Mouse (Mus musculus): ENCODE results near the gene Anks1b. TPM values are rescaled to one million over a fixed set of nuclear protein-coding genes. Genes with fewer than 3 reads are reported as not detected.

The Anks1b gene
- polyA plus RNA-seq, 1 experiment from 2014 or later = 0.21 TPM

- TF ChIP-seq EP300 (IDR thresholded peaks at IDR 0.05) = no peak
- no peak for TF ChIP-seq CTCF (IDR thresholded peaks at IDR 0.05)
- Histone ChIP-seq H3K4me1 (ENCODE audit: insufficient read depth, low read depth, low read length) (no peaks in the 10 kb centered on the region), H3K27me3 (replicated peaks; ENCODE audit: insufficient read depth, low read length) (no peaks in the 10 kb centered on the region), H3K4me2 (replicated peaks; ENCODE audit: low read depth, low read length) (no peak overlapping the region), H3K27ac (ENCODE audit: low read length) (no peak overlapping the region), H3K9me3 (ENCODE audit: low read length) (no peaks in the 10 kb centered on the region), H3K36me3 (ENCODE audit: insufficient read depth, low read length) (peaks cover 18% of the 10 kb centered on the region), H3K9ac (replicated peaks; ENCODE audit: low read depth) (no peak overlapping the region), H3K4me3 (ENCODE audit: low read depth, low read length) (no peak overlapping the region)
- WGBS = 81% methylated on average over 6 of the region's 6 CpGs
- DNase-seq (ENCODE audit: low spot score) (no peak), ATAC-seq (no peak)
Observed at GRCm38 (mm10) chr10:90990340-90990739, 1117.0 kb downstream of the Anks1b start.

GRCm38 (mm10) chr10:90992237-90992636, 1118.9 kb downstream of the Anks1b start:
- Histone ChIP-seq H3K4me2 (replicated peaks; ENCODE audit: low read depth, low read length) (no peak overlapping the region), H3K4me1 (ENCODE audit: insufficient read depth, low read depth, low read length) (no peaks in the 10 kb centered on the region), H3K36me3 (ENCODE audit: insufficient read depth, low read length) (peaks cover 28% of the 10 kb centered on the region), H3K9me3 (ENCODE audit: low read length) (no peaks in the 10 kb centered on the region), H3K9ac (replicated peaks; ENCODE audit: low read depth) (no peak overlapping the region), H3K27me3 (replicated peaks; ENCODE audit: insufficient read depth, low read length) (no peaks in the 10 kb centered on the region), H3K27ac (ENCODE audit: low read length) (no peak overlapping the region), H3K4me3 (ENCODE audit: low read depth, low read length) (no peak overlapping the region)
- 89% methylated on average over 6 of the region's 6 CpGs for WGBS
- ATAC-seq (no peak), DNase-seq (ENCODE audit: low spot score) (no peak)
- TF ChIP-seq EP300 (IDR thresholded peaks at IDR 0.05) (no peak), CTCF (IDR thresholded peaks at IDR 0.05) (no peak)

- Histone ChIP-seq H3K4me3 (ENCODE audit: low read depth, low read length) (no peak overlapping the region), H3K27me3 (replicated peaks; ENCODE audit: insufficient read depth, low read length) (no peaks in the 10 kb centered on the region), H3K27ac (ENCODE audit: low read length) (no peak overlapping the region), H3K4me2 (replicated peaks; ENCODE audit: low read depth, low read length) (no peak overlapping the region), H3K36me3 (ENCODE audit: insufficient read depth, low read length) (peaks cover 25% of the 10 kb centered on the region), H3K9ac (replicated peaks; ENCODE audit: low read depth) (no peak overlapping the region), H3K9me3 (ENCODE audit: low read length) (no peaks in the 10 kb centered on the region), H3K4me1 (ENCODE audit: insufficient read depth, low read depth, low read length) (no peaks in the 10 kb centered on the region)
- 88% methylated on average over 5 of the region's 5 CpGs for WGBS
- no peak for ATAC-seq
- no peak for DNase-seq (ENCODE audit: low spot score)
- TF ChIP-seq CTCF (IDR thresholded peaks at IDR 0.05) (no peak), EP300 (IDR thresholded peaks at IDR 0.05) (no peak)
Observed at GRCm38 (mm10) chr10:90993869-90994268, 1120.6 kb downstream of the Anks1b start.

GRCm38 (mm10) chr10:90999899-91000298, 1126.6 kb downstream of the Anks1b start:
- H3K4me3 ChIP-seq (ENCODE audit: low read depth, low read length) = no peak overlapping the region
- DNase-seq (ENCODE audit: low spot score) (no peak), ATAC-seq (no peak)
- no peak overlapping the region for H3K4me2 ChIP-seq (replicated peaks; ENCODE audit: low read depth, low read length)
- TF ChIP-seq CTCF (IDR thresholded peaks at IDR 0.05) (no peak), EP300 (IDR thresholded peaks at IDR 0.05) (no peak)
- 72% methylated on average over 5 of the region's 5 CpGs for WGBS
- 0 out of 2 replicates have a peak, but pooled peaks cover 11% of the 10 kb centered on the region for H3K36me3 ChIP-seq (ENCODE audit: insufficient read depth, low read length)
- H3K9ac ChIP-seq (replicated peaks; ENCODE audit: low read depth) = no peak overlapping the region
- H3K4me1 ChIP-seq (ENCODE audit: insufficient read depth, low read depth, low read length) = no peaks in the 10 kb centered on the region
- H3K9me3 ChIP-seq (ENCODE audit: low read length) = no peaks in the 10 kb centered on the region
- H3K27ac ChIP-seq (ENCODE audit: low read length) = no peak overlapping the region
- no peaks in the 10 kb centered on the region for H3K27me3 ChIP-seq (replicated peaks; ENCODE audit: insufficient read depth, low read length)

- DNase-seq (ENCODE audit: low spot score) = peak; percentile 21
- 0 out of 2 replicates have a peak, but pooled peaks have one; percentile 16 for ATAC-seq
Observed at GRCm38 (mm10) chr10:91001421-91001820, 1128.1 kb downstream of the Anks1b start.

GRCm38 (mm10) chr10:91005858-91006538, 1132.7 kb downstream of the Anks1b start:
- Histone ChIP-seq H3K9me3 (ENCODE audit: low read length) (no peaks in the 10 kb centered on the region), H3K4me2 (replicated peaks; ENCODE audit: low read depth, low read length) (no peak overlapping the region), H3K27me3 (replicated peaks; ENCODE audit: insufficient read depth, low read length) (no peaks in the 10 kb centered on the region), H3K36me3 (ENCODE audit: insufficient read depth, low read length) (peaks cover 5% of the 10 kb centered on the region; the same call in 1 of the 2 replicates), H3K4me3 (ENCODE audit: low read depth, low read length) (no peak overlapping the region), H3K9ac (replicated peaks; ENCODE audit: low read depth) (no peak overlapping the region), H3K27ac (ENCODE audit: low read length) (no peak overlapping the region), H3K4me1 (ENCODE audit: insufficient read depth, low read depth, low read length) (no peaks in the 10 kb centered on the region)
- 55% methylated on average over 12 of the region's 12 CpGs for WGBS
- DNase-seq (ENCODE audit: low spot score) (no peak), ATAC-seq (no peak)
- TF ChIP-seq CTCF (IDR thresholded peaks at IDR 0.05) = no peak
- TF ChIP-seq EP300 (IDR thresholded peaks at IDR 0.05) = no peak

More at GRCm38 (mm10) chr10:91001421-91001820, 1128.1 kb downstream of the Anks1b start:
- no peak for TF ChIP-seq CTCF (IDR thresholded peaks at IDR 0.05)
- TF ChIP-seq EP300 (IDR thresholded peaks at IDR 0.05) = no peak
- Histone ChIP-seq H3K9me3 (ENCODE audit: low read length) (no peaks in the 10 kb centered on the region), H3K27ac (ENCODE audit: low read length) (0 out of 2 replicates have a peak overlapping the region, but pooled peaks have one; percentile 21), H3K4me3 (ENCODE audit: low read depth, low read length) (no peak overlapping the region), H3K4me1 (ENCODE audit: insufficient read depth, low read depth, low read length) (no peaks in the 10 kb centered on the region), H3K36me3 (ENCODE audit: insufficient read depth, low read length) (no peaks in the 10 kb centered on the region), H3K4me2 (replicated peaks; ENCODE audit: low read depth, low read length) (no peak overlapping the region), H3K27me3 (replicated peaks; ENCODE audit: insufficient read depth, low read length) (no peaks in the 10 kb centered on the region), H3K9ac (replicated peaks; ENCODE audit: low read depth) (no peak overlapping the region)
- WGBS = 61% methylated on average over 13 of the region's 13 CpGs

Other genes starting within 250 kb of the Anks1b start
- 4.8 and 5.8 TPM in 2 replicates for gene Scyl2, start 187.2 kb upstream of the Anks1b start, polyA plus RNA-seq (2015; fragmentation: Nextera tagmentation; extraction: Ambion mirVana)
- gene Actr6, start 141.2 kb upstream of the Anks1b start, polyA plus RNA-seq (2015; fragmentation: Nextera tagmentation; extraction: Ambion mirVana) = 20.3 TPM in 2 replicates
- 34.6 and 38.7 TPM in 2 replicates for gene Uhrf1bp1l, start 128.5 kb upstream of the Anks1b start, polyA plus RNA-seq (2015; fragmentation: Nextera tagmentation; extraction: Ambion mirVana)

All from lung, postnatal 0 days (tissue).